Mouse (Mus musculus): Measurements from ENCODE around the gene Kctd3. TPM values are rescaled to one million over a fixed set of nuclear protein-coding genes. Genes with fewer than 3 reads are reported as not detected.
A peak's percentile ranks its signal among the peaks of the same experiment; 100 is the strongest.
"Not testable (repeated sequence)": the region's sequence is repeated elsewhere in the genome, so short reads cannot be mapped to it uniquely, and the experiment has no call there.

Kctd3 gene
- total and polyA plus RNA-seq, 2 experiments from 2014 or later: 16.7 to 24.2 TPM

GRCm38 (mm10) chr1:189041261-189041660 lies 33.6 kb upstream of the Kctd3 start:
- no peaks in the 10 kb centered on the region for H3K36me3 ChIP-seq (replicated peaks; ENCODE audit: control insufficient read depth, insufficient read depth, low read length)
- no peaks in the 10 kb centered on the region; the same call in 1 of the 2 replicates for H3K4me1 ChIP-seq (ENCODE audit: control insufficient read depth, insufficient read depth)
- no peaks in the 10 kb centered on the region for H3K27me3 ChIP-seq (ENCODE audit: control insufficient read depth, insufficient read depth, low read length)
- no peaks in the 10 kb centered on the region for H3K9me3 ChIP-seq (replicated peaks; ENCODE audit: control insufficient read depth, low read length)
- H3K27ac ChIP-seq (ENCODE audit: low read depth): no peak overlapping the region
- DNase-seq (ENCODE audit: low spot score): no peak
- ATAC-seq (ENCODE audit: insufficient read depth, low read depth): peak; percentile 63
- no peak overlapping the region for H3K4me2 ChIP-seq (ENCODE audit: low read depth, low read length)
- H3K4me3 ChIP-seq (ENCODE audit: low read depth, low read length): no peak overlapping the region
- H3K9ac ChIP-seq (replicated peaks; ENCODE audit: low read depth, low read length): no peak overlapping the region
- TF ChIP-seq CTCF (IDR thresholded peaks at IDR 0.05; ENCODE audit: low read depth) (no peak), EP300 (IDR thresholded peaks at IDR 0.05; ENCODE audit: low read depth) (no peak)
- WGBS: 58% methylated on average over 12 of the region's 12 CpGs

DNA sequence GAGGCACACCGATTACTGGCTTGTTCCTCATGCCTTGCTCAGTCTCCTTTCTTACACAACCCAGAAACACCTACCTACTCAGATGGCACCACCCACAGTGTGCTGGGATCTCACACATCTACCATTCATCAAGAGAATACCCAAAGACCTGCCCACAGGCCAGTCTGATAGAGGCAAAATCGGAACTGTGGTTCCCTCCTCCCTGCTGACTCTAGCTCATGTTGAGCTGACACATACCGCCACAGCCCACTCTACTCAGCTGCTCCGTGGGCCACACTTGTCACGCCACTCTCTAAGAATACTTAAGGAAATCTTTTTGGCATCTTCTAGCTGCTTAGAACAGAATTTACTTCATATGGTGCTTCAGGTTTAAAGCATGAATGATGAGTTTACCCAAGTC lies 31.7 kb upstream of the Kctd3 start:
- no peaks in the 10 kb centered on the region for H3K36me3 ChIP-seq (replicated peaks; ENCODE audit: control insufficient read depth, insufficient read depth, low read length)
- no peaks in the 10 kb centered on the region for H3K27me3 ChIP-seq (ENCODE audit: control insufficient read depth, insufficient read depth, low read length)
- H3K4me2 ChIP-seq (ENCODE audit: low read depth, low read length): no peak overlapping the region
- no peak for ATAC-seq (ENCODE audit: insufficient read depth, low read depth)
- TF ChIP-seq CTCF (IDR thresholded peaks at IDR 0.05; ENCODE audit: low read depth) (no peak), EP300 (IDR thresholded peaks at IDR 0.05; ENCODE audit: low read depth) (no peak)
- H3K9ac ChIP-seq (replicated peaks; ENCODE audit: low read depth, low read length): no peak overlapping the region
- DNase-seq (ENCODE audit: low spot score): no peak
- H3K4me1 ChIP-seq (ENCODE audit: control insufficient read depth, insufficient read depth): no peaks in the 10 kb centered on the region; the same call in 1 of the 2 replicates
- H3K4me3 ChIP-seq (ENCODE audit: low read depth, low read length): no peak overlapping the region
- no peak overlapping the region for H3K27ac ChIP-seq (ENCODE audit: low read depth)
- WGBS: 91% methylated on average over 5 of the region's 5 CpGs
- H3K9me3 ChIP-seq (replicated peaks; ENCODE audit: control insufficient read depth, low read length): no peaks in the 10 kb centered on the region

DNA sequence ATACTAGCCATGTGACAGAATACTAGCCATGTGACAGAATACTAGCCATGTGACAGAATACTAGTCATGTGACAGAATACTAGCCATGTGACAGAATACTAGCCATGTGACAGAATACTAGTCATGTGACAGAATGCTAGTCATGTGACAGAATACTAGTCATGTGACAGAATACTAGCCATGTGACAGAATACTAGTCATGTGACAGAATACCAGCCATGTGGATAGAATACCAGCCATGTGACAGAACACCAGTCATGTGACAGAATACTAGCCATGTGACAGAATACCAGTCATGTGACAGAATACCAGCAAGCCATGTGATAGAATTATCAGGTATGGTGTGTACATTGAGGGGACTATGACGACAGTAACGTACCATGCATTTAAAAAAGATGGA lies 25.2 kb upstream of the Kctd3 start:
- not testable (repeated sequence) for H3K4me1 ChIP-seq (ENCODE audit: control insufficient read depth, insufficient read depth); H3K36me3 ChIP-seq (replicated peaks; ENCODE audit: control insufficient read depth, insufficient read depth, low read length); DNase-seq (ENCODE audit: low spot score); H3K4me3 ChIP-seq (ENCODE audit: low read depth, low read length); H3K9ac ChIP-seq (replicated peaks; ENCODE audit: low read depth, low read length); ATAC-seq (ENCODE audit: insufficient read depth, low read depth); H3K27me3 ChIP-seq (ENCODE audit: control insufficient read depth, insufficient read depth, low read length); H3K27ac ChIP-seq (ENCODE audit: low read depth); H3K9me3 ChIP-seq (replicated peaks; ENCODE audit: control insufficient read depth, low read length); H3K4me2 ChIP-seq (ENCODE audit: low read depth, low read length)
- 90% methylated on average over 2 of the region's 2 CpGs for WGBS

GRCm38 (mm10) chr1:189030975-189031374 lies 23.3 kb upstream of the Kctd3 start:
- H3K27me3 ChIP-seq (ENCODE audit: control insufficient read depth, insufficient read depth, low read length): no peaks in the 10 kb centered on the region
- ATAC-seq (ENCODE audit: insufficient read depth, low read depth) (no peak), DNase-seq (ENCODE audit: low spot score) (no peak)
- no peak overlapping the region for H3K4me2 ChIP-seq (ENCODE audit: low read depth, low read length)
- H3K36me3 ChIP-seq (replicated peaks; ENCODE audit: control insufficient read depth, insufficient read depth, low read length): no peaks in the 10 kb centered on the region
- TF ChIP-seq EP300 (IDR thresholded peaks at IDR 0.05; ENCODE audit: low read depth) (no peak), CTCF (IDR thresholded peaks at IDR 0.05; ENCODE audit: low read depth) (no peak)
- no peak overlapping the region for H3K4me3 ChIP-seq (ENCODE audit: low read depth, low read length)
- H3K27ac ChIP-seq (ENCODE audit: low read depth): no peak overlapping the region
- WGBS: 76% methylated on average over 7 of the region's 7 CpGs
- H3K9ac ChIP-seq (replicated peaks; ENCODE audit: low read depth, low read length): no peak overlapping the region
- no peaks in the 10 kb centered on the region for H3K9me3 ChIP-seq (replicated peaks; ENCODE audit: control insufficient read depth, low read length)
- H3K4me1 ChIP-seq (ENCODE audit: control insufficient read depth, insufficient read depth): no peaks in the 10 kb centered on the region

DNA sequence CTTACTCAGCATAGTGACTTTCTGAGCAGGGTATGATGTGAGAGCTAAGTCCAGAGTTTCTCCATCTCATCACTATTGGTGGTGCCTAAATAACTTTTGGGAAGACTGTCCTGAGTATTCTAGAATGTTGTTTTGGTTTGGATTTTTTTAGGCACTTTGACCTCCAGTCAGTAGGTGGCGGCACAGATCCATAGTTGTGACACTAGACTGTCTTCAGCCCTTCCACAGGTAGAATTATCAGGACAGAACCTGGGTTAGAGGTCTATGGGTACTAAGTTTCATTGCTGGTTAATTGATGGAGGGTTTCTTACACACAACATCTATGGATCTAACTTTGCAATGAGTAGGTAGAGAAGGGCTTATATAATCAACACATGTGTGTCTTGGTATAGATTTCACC lies 20.6 kb upstream of the Kctd3 start:
- DNase-seq (ENCODE audit: low spot score) (no peak), ATAC-seq (ENCODE audit: insufficient read depth, low read depth) (no peak)
- H3K9ac ChIP-seq (replicated peaks; ENCODE audit: low read depth, low read length): no peak overlapping the region
- TF ChIP-seq CTCF (IDR thresholded peaks at IDR 0.05; ENCODE audit: low read depth): peak; percentile 72
- TF ChIP-seq EP300 (IDR thresholded peaks at IDR 0.05; ENCODE audit: low read depth): no peak
- H3K4me1 ChIP-seq (ENCODE audit: control insufficient read depth, insufficient read depth): no peaks in the 10 kb centered on the region
- H3K9me3 ChIP-seq (replicated peaks; ENCODE audit: control insufficient read depth, low read length): no peaks in the 10 kb centered on the region
- H3K36me3 ChIP-seq (replicated peaks; ENCODE audit: control insufficient read depth, insufficient read depth, low read length): no peaks in the 10 kb centered on the region
- 38% methylated on average over 1 of the region's 1 CpGs for WGBS
- H3K4me2 ChIP-seq (ENCODE audit: low read depth, low read length): no peak overlapping the region
- no peak overlapping the region for H3K4me3 ChIP-seq (ENCODE audit: low read depth, low read length)
- H3K27me3 ChIP-seq (ENCODE audit: control insufficient read depth, insufficient read depth, low read length): no peaks in the 10 kb centered on the region
- H3K27ac ChIP-seq (ENCODE audit: low read depth): no peak overlapping the region

DNA sequence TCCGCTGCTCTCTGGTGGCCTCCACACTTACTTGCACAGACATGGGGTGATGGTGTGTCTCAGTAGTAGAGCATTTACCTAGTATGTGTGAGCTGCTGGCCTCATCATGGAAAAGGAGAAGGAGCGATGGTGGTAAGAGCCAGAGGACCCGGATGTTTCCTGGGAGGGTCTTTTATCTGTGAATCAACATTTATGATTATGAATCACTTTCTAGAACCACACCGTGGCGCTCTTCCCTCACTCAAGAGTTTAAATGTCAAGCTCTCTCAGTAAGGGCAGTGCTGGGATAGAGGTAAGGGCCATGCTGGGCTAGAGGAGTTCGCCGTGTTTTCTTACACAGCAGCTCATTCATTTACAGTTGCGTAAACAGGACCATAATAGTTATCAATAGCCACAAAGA lies 19.2 kb upstream of the Kctd3 start:
- Histone ChIP-seq H3K4me1 (ENCODE audit: control insufficient read depth, insufficient read depth) (no peaks in the 10 kb centered on the region), H3K9ac (replicated peaks; ENCODE audit: low read depth, low read length) (no peak overlapping the region), H3K4me2 (ENCODE audit: low read depth, low read length) (no peak overlapping the region), H3K9me3 (replicated peaks; ENCODE audit: control insufficient read depth, low read length) (no peaks in the 10 kb centered on the region), H3K27me3 (ENCODE audit: control insufficient read depth, insufficient read depth, low read length) (no peaks in the 10 kb centered on the region), H3K36me3 (replicated peaks; ENCODE audit: control insufficient read depth, insufficient read depth, low read length) (no peaks in the 10 kb centered on the region), H3K27ac (ENCODE audit: low read depth) (no peak overlapping the region), H3K4me3 (ENCODE audit: low read depth, low read length) (no peak overlapping the region)
- DNase-seq (ENCODE audit: low spot score): no peak
- TF ChIP-seq EP300 (IDR thresholded peaks at IDR 0.05; ENCODE audit: low read depth) (no peak), CTCF (IDR thresholded peaks at IDR 0.05; ENCODE audit: low read depth) (peak; percentile 49)
- WGBS: 54% methylated on average over 8 of the region's 8 CpGs
- no peak for ATAC-seq (ENCODE audit: insufficient read depth, low read depth)
